Mouse (Mus musculus) olfactory bulb, adult 2 months (tissue): ENCODE data around the gene Hoxc8. TPM values are rescaled to one million over a fixed set of nuclear protein-coding genes. Genes with fewer than 3 reads are reported as not detected.

Experiments
- H3K27ac ChIP-seq: fragments of 200-500 bp; 2 replicates; pipeline ENCODE4 v1.5.1; 2012; ENCODE audit warnings: low read depth, low read length; ENCODE audit not compliant: insufficient read depth
- H3K4me1 ChIP-seq: fragments of 200-500 bp; 2 replicates; pipeline ENCODE4 v1.6.1; 2012; ENCODE audit warnings: low read length; ENCODE audit not compliant: control insufficient read depth, insufficient read depth
- H3K4me3 ChIP-seq: fragments of 200-500 bp; 2 replicates; pipeline ENCODE4 v1.5.1; 2012; ENCODE audit warnings: mild to moderate bottlenecking, low read depth, low read length, moderate library complexity; ENCODE audit not compliant: insufficient read depth
- CTCF ChIP-seq: fragments of 200-500 bp; IDR thresholded peaks from 2 replicates; pipeline ENCODE4 v1.5.1; 2012; ENCODE audit warnings: low read depth, mild to moderate bottlenecking, low read length, moderate library complexity; ENCODE audit not compliant: insufficient read depth
- POLR2A ChIP-seq: fragments of 200-500 bp; IDR thresholded peaks from 2 replicates; pipeline ENCODE4 v1.6.1; 2012; ENCODE audit warnings: mild to moderate bottlenecking, low read depth, low read length, moderate library complexity; ENCODE audit not compliant: insufficient read depth
- WGBS: fragments of 180-500 bp; shearing (Covaris S2); methylation state at CpG from one replicate; pipeline ENCODE4 v1.1.7; 2018; 5-methylcytosine and 5-hydroxymethylcytosine counted together
- polyA plus RNA-seq: library from polyadenylated mRNA; stranded (reverse); fragments of >200 nt; gene quantifications from 2 replicates; pipeline ENCODE4 v1.2.4, GENCODE M21; 2012; ENCODE audit warnings: low replicate concordance; ENCODE audit not compliant: missing spikeins, insufficient read depth, insufficient read length

The Hoxc8 gene
- polyA plus RNA-seq, 1 experiment: not detected

DNA sequence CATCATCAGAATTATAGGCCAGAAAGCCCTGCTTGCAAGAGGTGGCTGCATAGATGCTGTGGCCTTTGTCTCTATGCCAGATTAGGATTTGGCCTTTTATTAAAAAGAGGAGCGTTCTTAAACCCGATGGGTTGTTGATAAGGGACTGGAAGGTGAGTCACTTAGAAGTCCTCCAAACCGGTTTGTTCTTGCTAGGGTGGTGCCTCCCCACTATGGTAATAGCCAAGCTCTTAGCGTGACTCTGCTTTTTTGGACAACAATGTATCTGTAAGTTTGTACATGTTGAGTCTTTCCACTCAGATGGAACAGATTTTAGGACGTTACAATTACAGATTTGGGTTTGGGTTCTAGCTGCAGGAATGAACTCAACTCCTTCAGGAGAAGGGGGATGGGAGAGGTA is 51.2 kb downstream of the Hoxc8 start:
- Histone ChIP-seq H3K4me3 (no peak overlapping the region), H3K27ac (no peak overlapping the region), H3K4me1 (no peaks in the 10 kb centered on the region)
- WGBS: 11% methylated on average over 5 of the region's 5 CpGs
- no peak for TF ChIP-seq POLR2A
- TF ChIP-seq CTCF: no peak

DNA sequence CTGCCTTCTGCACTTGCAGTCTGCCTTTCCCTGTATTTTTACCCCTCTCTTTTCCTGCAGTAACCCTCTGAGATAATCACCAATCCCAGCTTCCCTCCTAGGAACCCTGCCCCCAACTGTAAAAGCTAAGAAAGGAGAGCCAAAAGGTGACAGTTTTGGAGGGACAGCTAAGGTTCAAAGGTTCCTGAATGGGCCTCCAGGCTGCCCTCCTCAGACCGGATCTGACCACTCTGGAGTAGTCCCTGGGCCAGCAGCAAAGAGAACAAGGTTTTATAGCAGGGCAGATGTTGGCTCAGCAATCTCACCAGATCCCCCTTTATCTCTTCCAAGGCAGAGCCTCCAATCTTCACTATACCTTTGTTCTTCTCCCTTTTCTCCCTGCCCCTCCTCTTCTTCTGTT is 51.8 kb downstream of the Hoxc8 start:
- no peak for TF ChIP-seq POLR2A
- TF ChIP-seq CTCF: no peak
- no peak overlapping the region for H3K4me3 ChIP-seq

More for the DNA sequence above, 51.8 kb downstream of the Hoxc8 start:
- H3K4me1 ChIP-seq: no peaks in the 10 kb centered on the region
- 0% methylated on average over 1 of the region's 1 CpGs for WGBS
- H3K27ac ChIP-seq: no peak overlapping the region

Other genes starting within 250 kb of the Hoxc8 start
- not detected in 2 replicates for gene Hoxc13, start 69.5 kb upstream of the Hoxc8 start, polyA plus RNA-seq
- not detected in 2 replicates for gene Hoxc12, start 53.9 kb upstream of the Hoxc8 start, polyA plus RNA-seq
- not detected in 2 replicates for gene Hoxc11, start 36.2 kb upstream of the Hoxc8 start, polyA plus RNA-seq
- gene Hoxc10, start 23.8 kb upstream of the Hoxc8 start, polyA plus RNA-seq: not detected in 2 replicates
- gene Hoxc5, start 23.2 kb upstream of the Hoxc8 start, polyA plus RNA-seq: not detected in 2 replicates
- gene Hoxc9, start 14.2 kb upstream of the Hoxc8 start, polyA plus RNA-seq: not detected in 2 replicates
- not detected in 2 replicates for gene Hoxc6, start 7.7 kb downstream of the Hoxc8 start, polyA plus RNA-seq
- not detected in 2 replicates for gene Hoxc4, start 28.3 kb downstream of the Hoxc8 start, polyA plus RNA-seq
- gene Smug1, start 176.5 kb downstream of the Hoxc8 start, polyA plus RNA-seq: not detected in 2 replicates
- 111 and 221 TPM in 2 replicates for gene Cbx5, start 249.2 kb downstream of the Hoxc8 start, polyA plus RNA-seq
- 185 and 643 TPM in 2 replicates for gene Hnrnpa1, start 249.8 kb downstream of the Hoxc8 start, polyA plus RNA-seq